Mouse (Mus musculus): ENCODE data around the gene 6430531B16Rik. TPM values are rescaled to one million over a fixed set of nuclear protein-coding genes. Genes with fewer than 3 reads are reported as not detected.

Gene 6430531B16Rik
- polyA plus RNA-seq, 1 experiment = 114 TPM

DNA sequence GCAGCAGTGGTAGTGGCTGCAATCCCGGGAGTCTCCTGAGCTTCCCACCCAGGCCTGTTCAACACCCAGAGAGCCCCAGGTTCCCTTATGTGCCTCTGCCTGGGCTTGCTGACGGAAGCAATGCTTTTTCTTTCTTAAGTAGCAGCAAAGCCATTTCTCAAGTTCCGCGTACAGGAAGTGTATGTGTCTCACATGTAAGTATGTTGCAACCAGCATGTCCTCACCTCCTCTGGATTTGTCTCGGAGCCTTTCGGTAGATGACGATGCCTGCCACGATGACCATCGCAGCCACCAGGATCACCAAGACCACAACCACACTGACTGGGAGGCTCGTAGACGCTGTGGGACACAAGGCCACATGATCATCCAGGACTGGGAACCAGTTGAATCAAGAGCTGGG, 6.0 kb upstream of the 6430531B16Rik start:
- TF ChIP-seq CTCF (IDR thresholded peaks at IDR 0.05; ENCODE audit: control insufficient read depth, insufficient read depth, insufficient replicate concordance, low read depth, low read length) (no peak), POLR2A (IDR thresholded peaks at IDR 0.05; ENCODE audit: control insufficient read depth, low read depth, low read length) (no peak)
- no peaks in the 10 kb centered on the region for H3K27me3 ChIP-seq (ENCODE audit: control insufficient read depth, insufficient read depth, low read length)
- H3K4me1 ChIP-seq (ENCODE audit: control insufficient read depth, insufficient read depth, low read length) = no peaks in the 10 kb centered on the region; the same call in 1 of the 2 replicates
- no peak overlapping the region for H3K4me3 ChIP-seq (ENCODE audit: control insufficient read depth, low read depth, low read length)
- no peaks in the 10 kb centered on the region for H3K36me3 ChIP-seq (ENCODE audit: control insufficient read depth, insufficient read depth, low read length)
- no peak overlapping the region for H3K27ac ChIP-seq (ENCODE audit: control insufficient read depth, insufficient read depth, low read depth, low read length)

DNA sequence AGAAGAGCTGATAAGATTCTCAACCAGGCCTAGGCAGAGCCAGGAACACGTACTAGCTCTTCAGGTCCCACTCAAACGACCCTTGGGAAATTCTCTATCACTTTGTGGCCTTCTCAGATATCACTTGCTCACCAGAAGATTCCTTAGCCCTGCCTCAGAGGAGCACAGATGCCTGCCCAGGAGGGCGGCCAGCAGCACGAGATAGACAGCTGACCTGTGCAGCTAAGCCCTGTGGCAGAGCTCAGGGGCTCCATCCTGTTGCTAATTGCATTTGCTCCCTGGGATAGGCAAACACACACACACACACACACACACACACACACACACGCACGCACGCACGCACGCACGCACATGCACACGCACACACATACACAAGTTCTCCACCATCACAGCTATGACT, 3.5 kb upstream of the 6430531B16Rik start:
- H3K27ac ChIP-seq (ENCODE audit: control insufficient read depth, insufficient read depth, low read depth, low read length) = no peak overlapping the region
- no peak for TF ChIP-seq CTCF (IDR thresholded peaks at IDR 0.05; ENCODE audit: control insufficient read depth, insufficient read depth, insufficient replicate concordance, low read depth, low read length)
- no peak for TF ChIP-seq POLR2A (IDR thresholded peaks at IDR 0.05; ENCODE audit: control insufficient read depth, low read depth, low read length)
- no peaks in the 10 kb centered on the region for H3K36me3 ChIP-seq (ENCODE audit: control insufficient read depth, insufficient read depth, low read length)
- peaks cover 9% of the 10 kb centered on the region for H3K4me1 ChIP-seq (ENCODE audit: control insufficient read depth, insufficient read depth, low read length)
- H3K27me3 ChIP-seq (ENCODE audit: control insufficient read depth, insufficient read depth, low read length) = no peaks in the 10 kb centered on the region
- no peak overlapping the region for H3K4me3 ChIP-seq (ENCODE audit: control insufficient read depth, low read depth, low read length)

DNA sequence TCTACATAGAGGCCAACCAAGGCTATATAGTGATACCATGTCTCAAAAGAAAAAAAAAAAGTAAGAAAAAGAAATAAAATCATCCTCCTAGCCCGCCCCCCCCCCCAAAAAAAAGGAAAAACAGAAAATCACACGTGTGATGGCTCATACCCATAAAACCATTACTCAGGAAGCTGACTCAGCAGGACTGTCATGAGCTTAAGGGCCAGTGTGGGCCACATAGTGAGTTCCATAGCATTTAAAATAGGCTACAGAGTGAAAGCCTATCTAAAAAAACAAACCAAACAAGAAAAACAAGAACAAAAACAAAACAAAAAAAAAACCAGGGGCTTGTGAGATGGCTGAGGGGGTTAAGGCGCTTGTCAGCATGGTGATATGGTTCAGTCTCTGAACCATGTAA, 2.2 kb upstream of the 6430531B16Rik start:
- TF ChIP-seq POLR2A (IDR thresholded peaks at IDR 0.05; ENCODE audit: control insufficient read depth, low read depth, low read length) (no peak), CTCF (IDR thresholded peaks at IDR 0.05; ENCODE audit: control insufficient read depth, insufficient read depth, insufficient replicate concordance, low read depth, low read length) (no peak)
- Histone ChIP-seq H3K27me3 (ENCODE audit: control insufficient read depth, insufficient read depth, low read length) (no peaks in the 10 kb centered on the region), H3K27ac (ENCODE audit: control insufficient read depth, insufficient read depth, low read depth, low read length) (no peak overlapping the region), H3K4me1 (ENCODE audit: control insufficient read depth, insufficient read depth, low read length) (peaks cover 9% of the 10 kb centered on the region), H3K36me3 (ENCODE audit: control insufficient read depth, insufficient read depth, low read length) (no peaks in the 10 kb centered on the region), H3K4me3 (ENCODE audit: control insufficient read depth, low read depth, low read length) (no peak overlapping the region)

- Histone ChIP-seq H3K27me3 (ENCODE audit: control insufficient read depth, insufficient read depth, low read length) (no peaks in the 10 kb centered on the region), H3K4me1 (ENCODE audit: control insufficient read depth, insufficient read depth, low read length) (peaks cover 9% of the 10 kb centered on the region), H3K36me3 (ENCODE audit: control insufficient read depth, insufficient read depth, low read length) (no peaks in the 10 kb centered on the region), H3K4me3 (ENCODE audit: control insufficient read depth, low read depth, low read length) (peak overlapping the region; percentile 96), H3K27ac (ENCODE audit: control insufficient read depth, insufficient read depth, low read depth, low read length) (peak overlapping the region; percentile 50)
- TF ChIP-seq POLR2A (IDR thresholded peaks at IDR 0.05; ENCODE audit: control insufficient read depth, low read depth, low read length) (peak; percentile 30; the same call in 1 of the 2 replicates), CTCF (IDR thresholded peaks at IDR 0.05; ENCODE audit: control insufficient read depth, insufficient read depth, insufficient replicate concordance, low read depth, low read length) (no peak)
Observed at GRCm38 (mm10) chr7:139979011-139979719, 610 bp upstream of the 6430531B16Rik start.

DNA sequence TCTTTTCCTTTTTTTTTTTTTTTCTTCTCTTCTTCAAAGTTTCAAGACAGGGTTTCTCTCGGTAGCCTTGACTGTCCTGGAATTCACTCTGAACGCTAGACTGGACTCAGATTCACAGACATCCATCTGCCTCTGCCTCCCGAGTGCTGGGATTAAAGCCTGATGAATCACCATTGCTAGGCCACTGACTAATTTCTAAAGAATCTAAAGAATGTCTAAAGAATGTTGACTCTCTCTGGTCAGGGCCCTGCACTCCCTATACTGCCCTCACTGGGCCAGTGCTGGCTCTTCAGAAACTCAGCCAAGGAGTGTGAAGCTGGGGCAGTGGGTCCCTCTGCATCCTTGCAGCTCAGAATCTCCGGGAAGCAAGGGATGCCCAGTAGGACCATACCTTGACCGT, 3.1 kb downstream of the 6430531B16Rik start:
- no peaks in the 10 kb centered on the region for H3K36me3 ChIP-seq (ENCODE audit: control insufficient read depth, insufficient read depth, low read length)
- H3K4me3 ChIP-seq (ENCODE audit: control insufficient read depth, low read depth, low read length) = no peak overlapping the region
- no peaks in the 10 kb centered on the region for H3K27me3 ChIP-seq (ENCODE audit: control insufficient read depth, insufficient read depth, low read length)
- H3K4me1 ChIP-seq (ENCODE audit: control insufficient read depth, insufficient read depth, low read length) = peaks cover 9% of the 10 kb centered on the region
- TF ChIP-seq CTCF (IDR thresholded peaks at IDR 0.05; ENCODE audit: control insufficient read depth, insufficient read depth, insufficient replicate concordance, low read depth, low read length) (no peak), POLR2A (IDR thresholded peaks at IDR 0.05; ENCODE audit: control insufficient read depth, low read depth, low read length) (no peak)
- no peak overlapping the region for H3K27ac ChIP-seq (ENCODE audit: control insufficient read depth, insufficient read depth, low read depth, low read length)

DNA sequence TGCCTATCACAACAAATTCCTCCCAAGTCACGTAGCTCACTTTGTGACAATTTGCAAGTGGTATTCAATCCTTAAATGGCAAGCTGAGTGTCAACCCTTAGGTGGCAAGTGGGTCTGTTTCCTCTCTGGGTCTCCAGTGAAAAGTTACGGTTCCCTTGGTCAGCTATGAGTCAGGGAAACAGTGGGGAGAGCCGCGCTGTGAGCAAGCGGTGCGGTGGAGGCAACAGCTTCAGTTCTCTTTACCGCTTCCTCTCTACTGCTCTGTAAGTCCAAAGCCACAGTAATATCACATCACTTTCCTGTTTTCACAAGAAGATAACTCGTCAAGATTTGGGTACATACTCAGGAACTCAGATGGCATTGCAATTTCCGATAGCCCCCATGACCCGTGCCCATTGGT, 4.2 kb downstream of the 6430531B16Rik start:
- no peak overlapping the region for H3K4me3 ChIP-seq (ENCODE audit: control insufficient read depth, low read depth, low read length)
- H3K27ac ChIP-seq (ENCODE audit: control insufficient read depth, insufficient read depth, low read depth, low read length) = no peak overlapping the region
- no peaks in the 10 kb centered on the region for H3K36me3 ChIP-seq (ENCODE audit: control insufficient read depth, insufficient read depth, low read length)
- no peak for TF ChIP-seq CTCF (IDR thresholded peaks at IDR 0.05; ENCODE audit: control insufficient read depth, insufficient read depth, insufficient replicate concordance, low read depth, low read length)
- TF ChIP-seq POLR2A (IDR thresholded peaks at IDR 0.05; ENCODE audit: control insufficient read depth, low read depth, low read length) = no peak
- H3K4me1 ChIP-seq (ENCODE audit: control insufficient read depth, insufficient read depth, low read length) = peaks cover 9% of the 10 kb centered on the region
- no peaks in the 10 kb centered on the region for H3K27me3 ChIP-seq (ENCODE audit: control insufficient read depth, insufficient read depth, low read length)

- H3K4me3 ChIP-seq (ENCODE audit: control insufficient read depth, low read depth, low read length) = peak overlapping the region; percentile 41
- TF ChIP-seq CTCF (IDR thresholded peaks at IDR 0.05; ENCODE audit: control insufficient read depth, insufficient read depth, insufficient replicate concordance, low read depth, low read length) = no peak
- TF ChIP-seq POLR2A (IDR thresholded peaks at IDR 0.05; ENCODE audit: control insufficient read depth, low read depth, low read length) = no peak
- H3K27ac ChIP-seq (ENCODE audit: control insufficient read depth, insufficient read depth, low read depth, low read length) = no peak overlapping the region
- H3K27me3 ChIP-seq (ENCODE audit: control insufficient read depth, insufficient read depth, low read length) = no peaks in the 10 kb centered on the region
- H3K36me3 ChIP-seq (ENCODE audit: control insufficient read depth, insufficient read depth, low read length) = no peaks in the 10 kb centered on the region
- peaks cover 2% of the 10 kb centered on the region; the same call in 1 of the 2 replicates for H3K4me1 ChIP-seq (ENCODE audit: control insufficient read depth, insufficient read depth, low read length)
Observed at GRCm38 (mm10) chr7:139972923-139973331, 5.6 kb downstream of the 6430531B16Rik start.
